8 mouse cellular contexts compared by ENCODE assay signal in genomic region chr6:32271463-32271862, GRCm38 (mm10).
DNase-seq lines count a peak whose midpoint lies in the region.

No protein-coding gene starts in this region.

- peak; percentile 24 for DNase-seq in heart, adult 8-10 months (ENCODE audit: low spot score)
- DNase-seq in heart, postnatal 25 days (ENCODE audit: low spot score) = no peak
- DNase-seq in adrenal gland, postnatal 10 days = peak; percentile 63
- DNase-seq in cerebellum, postnatal 25 days = peak; percentile 72 to 87
- peak; percentile 47 to 61 for DNase-seq in left cerebral cortex, adult 18-20 months (ENCODE audit: low spot score in 2 of 2)
- DNase-seq in right cerebral cortex, postnatal 14 days = peak; percentile 66
- no peak for DNase-seq in testis, postnatal 14 days (ENCODE audit: low spot score)
- DNase-seq in natural killer cell, adult 2 months (ENCODE audit: low spot score in 2 of 2) = no peak

- intact Hi-C loops in heart, postnatal 25 days (cut with DNase I) = no loop called here

Comparison
In these comparisons a context has a peak if more than half of its experiments do, and no peak if none do; other contexts are left out.
1. DNase-seq: peak in heart, adult 8-10 months (single experiment), adrenal gland, postnatal 10 days (single experiment), cerebellum, postnatal 25 days (2 of 2), left cerebral cortex, adult 18-20 months (2 of 2) and right cerebral cortex, postnatal 14 days (single experiment); none in heart, postnatal 25 days (single experiment), testis, postnatal 14 days (single experiment) and natural killer cell, adult 2 months (0 of 2).